Mouse (Mus musculus) thymus, adult 2 months (tissue): ENCODE results near the gene Inpp5a.

Experiments used
- CTCF ChIP-seq: fragments of 200-500 bp; IDR thresholded peaks from 2 replicates; pipeline ENCODE4 v1.5.1; 2012; ENCODE audit warnings: mild to moderate bottlenecking, control low read depth, low read length, moderate library complexity, borderline replicate concordance; ENCODE audit not compliant: control insufficient read depth, poor library complexity, insufficient read depth; ENCODE audit errors: extremely low read depth
- POLR2A ChIP-seq: fragments of 200-500 bp; IDR thresholded peaks from 2 replicates; pipeline ENCODE4 v1.6.1; 2012; ENCODE audit warnings: mild to moderate bottlenecking, low read length, control low read depth, moderate library complexity; ENCODE audit not compliant: control insufficient read depth, poor library complexity, insufficient read depth; ENCODE audit errors: extremely low read depth

- TF ChIP-seq POLR2A: no peak
- TF ChIP-seq CTCF: no peak
Measured at GRCm38 (mm10) chr7:139625156-139625555, 236.2 kb downstream of the Inpp5a start.
